Mouse (Mus musculus) midbrain, embryonic 11.5 days (tissue): ENCODE results near the gene Plac9a. TPM values are rescaled to one million over a fixed set of nuclear protein-coding genes. Genes with fewer than 3 reads are reported as not detected.

Experiments used
- ATAC-seq: fragments of 200-750 bp; cut with Nextera tagmentation; 2 replicates; pipeline ENCODE4 v1.8.0; 2017; ENCODE audit warnings: moderate TSS enrichment, moderate library complexity; ENCODE audit not compliant: low FRiP score
- DNase-seq: peaks from one replicate; pipeline ENCODE4 v3.0.0; 2015; ENCODE audit warnings: low spot score; ENCODE audit errors: missing footprints
- H3K27ac ChIP-seq: fragments of 300-500 bp; sonication (generic); 2 replicates; pipeline ENCODE4 v1.5.1; 2014; ENCODE audit warnings: low read depth, low read length
- H3K27me3 ChIP-seq: fragments of 300-500 bp; sonication (generic); 2 replicates; pipeline ENCODE4 v1.6.1; 2014; ENCODE audit warnings: mild to moderate bottlenecking, low read length, moderate library complexity, mixed read lengths; ENCODE audit not compliant: control insufficient read depth, insufficient read depth
- H3K36me3 ChIP-seq: fragments of 300-500 bp; sonication (generic); 2 replicates; pipeline ENCODE4 v1.6.1; 2014; ENCODE audit warnings: mild to moderate bottlenecking, low read length, moderate library complexity, mixed read lengths; ENCODE audit not compliant: control insufficient read depth, insufficient read depth
- H3K4me1 ChIP-seq: fragments of 300-500 bp; sonication (generic); 2 replicates; pipeline ENCODE4 v1.6.1; 2014; ENCODE audit warnings: low read length; ENCODE audit not compliant: control insufficient read depth, insufficient read depth
- H3K4me2 ChIP-seq: fragments of 300-500 bp; sonication (generic); 2 replicates; pipeline ENCODE4 v1.6.1; 2014; ENCODE audit warnings: mild to moderate bottlenecking, moderate library complexity
- H3K4me3 ChIP-seq: fragments of 300-500 bp; sonication (generic); 2 replicates; pipeline ENCODE4 v1.5.1; 2014; ENCODE audit warnings: low read depth, low read length
- H3K9ac ChIP-seq: fragments of 300-500 bp; sonication (generic); 2 replicates; pipeline ENCODE4 v1.6.1; 2014; ENCODE audit warnings: low read length
- H3K9me3 ChIP-seq: fragments of 300-500 bp; sonication (generic); 2 replicates; pipeline ENCODE4 v1.6.1; 2016; ENCODE audit warnings: low read length; ENCODE audit not compliant: control insufficient read depth
- WGBS: fragments of 180-500 bp; shearing (Covaris S2); extraction: QIAGEN DNeasy Blood & Tissue Kit; methylation state at CpG from one replicate; pipeline ENCODE4 v1.1.7; 2014; 5-methylcytosine and 5-hydroxymethylcytosine counted together
- polyA plus RNA-seq: library from polyadenylated mRNA; unstranded; fragments of >200 nt; fragmentation: Nextera tagmentation; extraction: Ambion mirVana; gene quantifications from 2 replicates; pipeline ENCODE4 v1.2.1, GENCODE M21; 2014

Gene Plac9a
- polyA plus RNA-seq, 1 experiment from 2014 or later, result not detected

- no peaks in the 10 kb centered on the region for H3K9me3 ChIP-seq
- no peaks in the 10 kb centered on the region; the same call in 1 of the 2 replicates for H3K4me1 ChIP-seq
- WGBS, result 95% methylated on average over 4 of the region's 4 CpGs
- peaks cover 25% of the 10 kb centered on the region; the same call in 1 of the 2 replicates for H3K27me3 ChIP-seq
- no peaks in the 10 kb centered on the region for H3K36me3 ChIP-seq
- H3K4me3 ChIP-seq, result no peak overlapping the region
- H3K9ac ChIP-seq, result no peak overlapping the region
- no peak overlapping the region for H3K27ac ChIP-seq
- DNase-seq (no peak), ATAC-seq (no peak)
- H3K4me2 ChIP-seq, result no peak overlapping the region
Measured at GRCm38 (mm10) chr14:25844372-25844771, 58.5 kb downstream of the Plac9a start.

- WGBS, result 1% methylated on average over 12 of the region's 12 CpGs
- Histone ChIP-seq H3K36me3 (no peaks in the 10 kb centered on the region), H3K4me1 (no peaks in the 10 kb centered on the region; the same call in 1 of the 2 replicates), H3K9me3 (no peaks in the 10 kb centered on the region), H3K27me3 (peaks cover 25% of the 10 kb centered on the region; the same call in 1 of the 2 replicates), H3K4me3 (peak overlapping the region; percentile 50), H3K4me2 (peak overlapping the region; percentile 97), H3K27ac (no peak overlapping the region), H3K9ac (no peak overlapping the region; the same call in 1 of the 2 replicates)
- no peak for DNase-seq
- no peak for ATAC-seq
Measured at GRCm38 (mm10) chr14:25842688-25843003, 60.3 kb downstream of the Plac9a start.

GRCm38 (mm10) chr14:25841991-25842687 lies 60.8 kb downstream of the Plac9a start, which contains the start of gene Anxa11:
TSS of gene Anxa11 (plus strand) at chr14:25842156.
- Histone ChIP-seq H3K4me2 (peak within 1 kb of the TSS; percentile 97), H3K27me3 (peaks cover 25% of the 10 kb centered on the region; the same call in 1 of the 2 replicates), H3K27ac (no peak within 1 kb of the TSS), H3K4me3 (peak within 1 kb of the TSS; percentile 50), H3K36me3 (no peaks in the 10 kb centered on the region), H3K9ac (peak within 1 kb of the TSS; percentile 59), H3K4me1 (no peaks in the 10 kb centered on the region; the same call in 1 of the 2 replicates), H3K9me3 (no peaks in the 10 kb centered on the region)
- peak; percentile 64 for ATAC-seq
- DNase-seq, result peak; percentile 95
- under 1% methylated on average over 54 of the region's 54 CpGs for WGBS

- no peak for DNase-seq
- Histone ChIP-seq H3K4me2 (peak overlapping the region; percentile 97), H3K9ac (no peak overlapping the region), H3K4me3 (peak overlapping the region; percentile 50), H3K36me3 (no peaks in the 10 kb centered on the region), H3K27me3 (peaks cover 25% of the 10 kb centered on the region; the same call in 1 of the 2 replicates), H3K4me1 (no peaks in the 10 kb centered on the region; the same call in 1 of the 2 replicates), H3K27ac (no peak overlapping the region), H3K9me3 (no peaks in the 10 kb centered on the region)
- ATAC-seq, result no peak
- 3% methylated on average over 4 of the region's 4 CpGs for WGBS
Measured at GRCm38 (mm10) chr14:25841579-25841978, 61.3 kb downstream of the Plac9a start.

GRCm38 (mm10) chr14:25840961-25841360 lies 61.9 kb downstream of the Plac9a start:
- DNase-seq (no peak), ATAC-seq (no peak)
- Histone ChIP-seq H3K9ac (no peak overlapping the region), H3K4me1 (no peaks in the 10 kb centered on the region; the same call in 1 of the 2 replicates), H3K9me3 (no peaks in the 10 kb centered on the region), H3K36me3 (no peaks in the 10 kb centered on the region), H3K4me3 (no peak overlapping the region), H3K4me2 (no peak overlapping the region), H3K27ac (no peak overlapping the region), H3K27me3 (peaks cover 25% of the 10 kb centered on the region; the same call in 1 of the 2 replicates)
- 9% methylated on average over 7 of the region's 7 CpGs for WGBS

GRCm38 (mm10) chr14:25839791-25840190 lies 63.1 kb downstream of the Plac9a start:
- Histone ChIP-seq H3K27me3 (peaks cover 25% of the 10 kb centered on the region; the same call in 1 of the 2 replicates), H3K4me2 (no peak overlapping the region), H3K9ac (no peak overlapping the region), H3K4me1 (no peaks in the 10 kb centered on the region; the same call in 1 of the 2 replicates), H3K4me3 (no peak overlapping the region), H3K36me3 (no peaks in the 10 kb centered on the region), H3K27ac (no peak overlapping the region), H3K9me3 (no peaks in the 10 kb centered on the region)
- no peak for ATAC-seq
- DNase-seq, result no peak
- 83% methylated on average over 7 of the region's 7 CpGs for WGBS

GRCm38 (mm10) chr14:25838411-25838810 lies 64.5 kb downstream of the Plac9a start:
- Histone ChIP-seq H3K9ac (no peak overlapping the region), H3K4me3 (no peak overlapping the region), H3K27ac (no peak overlapping the region), H3K27me3 (peaks cover 22% of the 10 kb centered on the region; the same call in 1 of the 2 replicates), H3K4me2 (no peak overlapping the region), H3K4me1 (no peaks in the 10 kb centered on the region; the same call in 1 of the 2 replicates), H3K9me3 (no peaks in the 10 kb centered on the region), H3K36me3 (no peaks in the 10 kb centered on the region)
- 49% methylated on average over 8 of the region's 8 CpGs for WGBS
- DNase-seq (no peak), ATAC-seq (no peak)

Other genes with a start within 250 kb of the Plac9a start
- gene Ppif, start 208.9 kb downstream of the Plac9a start, polyA plus RNA-seq, result 36.2 and 37.4 TPM in 2 replicates
- 10.1 and 11.4 TPM in 2 replicates for gene Zcchc24, start 134.1 kb downstream of the Plac9a start, polyA plus RNA-seq
- gene Anxa11, start 60.9 kb downstream of the Plac9a start, polyA plus RNA-seq, result 3.0 and 4.0 TPM in 2 replicates
- 1.5 and 4.0 TPM in 2 replicates for gene Tmem254a, start 24.6 kb upstream of the Plac9a start, polyA plus RNA-seq
- not detected in 2 replicates for gene Cphx1, start 35.2 kb upstream of the Plac9a start, polyA plus RNA-seq
- 5.7 and 6.5 TPM in 2 replicates for gene Duxbl1, start 75.5 kb upstream of the Plac9a start, polyA plus RNA-seq
- gene Gm9780, start 139.6 kb upstream of the Plac9a start, polyA plus RNA-seq, result 1.1 and 3.7 TPM in 2 replicates
- 15.7 and 24.3 TPM in 2 replicates for gene Tmem254c, start 164.3 kb upstream of the Plac9a start, polyA plus RNA-seq
- gene Cphx2, start 178.4 kb upstream of the Plac9a start, polyA plus RNA-seq, result not detected in 2 replicates
- gene Cphx3, start 179.2 kb upstream of the Plac9a start, polyA plus RNA-seq, result not detected in 2 replicates
- gene Duxbl2, start 215.2 kb upstream of the Plac9a start, polyA plus RNA-seq, result 2.8 TPM in 1 of 2 replicates, not detected in the other